Mouse (Mus musculus) bone marrow, adult 2 months (tissue): ENCODE measurements around the gene Hoxb1. TPM values are rescaled to one million over a fixed set of nuclear protein-coding genes. Genes with fewer than 3 reads are reported as not detected.

Experiments used
- H3K27ac ChIP-seq: fragments of 200-500 bp; 2 replicates; pipeline ENCODE4 v1.5.1; 2012; ENCODE audit warnings: low read depth, mild to moderate bottlenecking, control low read depth, inconsistent platforms, low read length; ENCODE audit not compliant: control insufficient read depth, poor library complexity, insufficient read depth
- H3K4me1 ChIP-seq: fragments of 200-500 bp; 2 replicates; pipeline ENCODE4 v1.6.1; 2011; ENCODE audit warnings: low read length; ENCODE audit not compliant: control insufficient read depth, insufficient read depth
- H3K4me3 ChIP-seq: fragments of 200-500 bp; replicated peaks from 2 replicates; pipeline ENCODE3; 2011; ENCODE audit warnings: mild to moderate bottlenecking, low read depth, low read length, control low read depth; ENCODE audit not compliant: control insufficient read depth
- CTCF ChIP-seq: fragments of 200-500 bp; IDR thresholded peaks from 2 replicates; pipeline ENCODE4 v1.5.1; 2011; ENCODE audit warnings: low read length, control low read depth; ENCODE audit not compliant: control insufficient read depth, insufficient read depth
- POLR2A ChIP-seq: fragments of 200-500 bp; IDR thresholded peaks from 2 replicates; pipeline ENCODE4 v1.6.1; 2011; ENCODE audit warnings: low read depth, mild to moderate bottlenecking, control low read depth, low read length, borderline replicate concordance; ENCODE audit not compliant: control insufficient read depth
- WGBS: fragments of 180-500 bp; shearing (Covaris S2); methylation state at CpG from one replicate; pipeline ENCODE4 v1.1.7; 2018; 5-methylcytosine and 5-hydroxymethylcytosine counted together
- polyA plus RNA-seq: library from polyadenylated mRNA; stranded (reverse); fragments of >200 nt; gene quantifications from 2 replicates; pipeline ENCODE4 v1.2.4, GENCODE M21; 2011; ENCODE audit warnings: low replicate concordance; ENCODE audit not compliant: missing spikeins, insufficient read depth, insufficient read length

The Hoxb1 gene
- polyA plus RNA-seq, 1 experiment, result not detected

DNA sequence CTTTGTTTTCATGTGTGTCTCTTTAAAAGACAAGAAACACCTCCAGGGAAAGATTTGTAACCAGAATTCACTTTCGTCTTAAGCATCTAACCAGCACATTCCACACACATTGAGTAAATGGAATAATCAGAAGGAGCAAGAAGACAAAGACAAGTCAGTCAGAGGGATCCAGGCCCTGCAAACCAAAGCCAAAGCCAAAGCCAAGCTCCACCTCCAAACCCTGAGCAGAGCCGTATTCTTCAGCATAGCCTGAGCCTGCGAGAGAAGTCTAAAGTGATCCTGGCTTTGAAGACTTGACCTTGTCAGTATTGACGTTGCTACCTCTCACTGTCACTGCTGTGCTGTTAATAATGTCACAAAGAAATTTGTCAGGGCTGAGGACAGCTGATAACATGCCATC lies 40.0 kb downstream of the Hoxb1 start:
- no peak for TF ChIP-seq POLR2A
- TF ChIP-seq CTCF, result no peak
- WGBS, result 77% methylated on average over 4 of the region's 4 CpGs
- H3K4me1 ChIP-seq, result no peaks in the 10 kb centered on the region
- H3K4me3 ChIP-seq, result no peak overlapping the region
- no peak overlapping the region for H3K27ac ChIP-seq

DNA sequence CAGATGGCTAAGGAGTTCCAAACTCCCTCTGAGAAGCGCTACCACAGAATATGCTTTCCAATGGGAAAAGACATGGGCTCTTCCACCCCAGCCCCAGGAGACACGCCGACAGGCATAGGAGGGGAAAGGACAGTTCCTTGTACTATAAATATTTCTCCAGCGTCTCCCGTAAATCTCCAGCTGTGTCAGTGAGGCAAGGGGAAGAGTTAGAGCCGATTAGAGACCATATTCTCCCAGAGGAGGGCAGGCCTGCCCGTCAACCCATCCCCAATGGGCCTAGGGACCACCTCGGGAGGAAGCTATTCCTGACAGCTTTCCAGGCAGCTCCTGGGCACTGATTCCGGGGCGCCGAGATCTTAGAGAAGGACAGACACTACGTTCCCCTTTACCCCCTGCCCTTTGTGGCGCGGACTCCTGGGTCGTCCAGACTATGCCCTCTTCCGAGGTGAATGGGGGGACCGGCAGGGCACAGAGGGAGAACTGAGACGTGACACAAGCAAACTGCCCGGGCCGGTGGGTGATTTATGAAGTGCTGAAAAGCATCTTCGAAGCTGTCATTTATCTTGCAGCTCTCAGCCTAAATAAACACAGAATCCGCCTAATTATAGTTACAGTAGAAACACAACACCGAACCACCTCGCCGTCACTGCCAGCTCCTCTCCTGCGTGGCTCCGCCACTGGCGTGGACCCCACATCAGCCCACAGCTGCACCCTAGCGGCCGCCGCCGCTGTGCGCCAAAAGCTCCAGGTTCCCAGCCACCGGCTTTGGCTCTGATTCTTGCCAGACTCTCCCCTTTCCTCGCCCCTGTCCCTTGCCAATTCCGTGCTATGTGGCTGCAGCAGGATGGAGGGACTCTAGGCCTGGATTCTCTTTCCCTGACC lies 41.9 kb downstream of the Hoxb1 start:
- Histone ChIP-seq H3K4me1 (no peaks in the 10 kb centered on the region), H3K4me3 (no peak overlapping the region), H3K27ac (no peak overlapping the region)
- WGBS, result 16% methylated on average over 36 of the region's 36 CpGs
- TF ChIP-seq POLR2A (no peak), CTCF (peak; percentile 62)

DNA sequence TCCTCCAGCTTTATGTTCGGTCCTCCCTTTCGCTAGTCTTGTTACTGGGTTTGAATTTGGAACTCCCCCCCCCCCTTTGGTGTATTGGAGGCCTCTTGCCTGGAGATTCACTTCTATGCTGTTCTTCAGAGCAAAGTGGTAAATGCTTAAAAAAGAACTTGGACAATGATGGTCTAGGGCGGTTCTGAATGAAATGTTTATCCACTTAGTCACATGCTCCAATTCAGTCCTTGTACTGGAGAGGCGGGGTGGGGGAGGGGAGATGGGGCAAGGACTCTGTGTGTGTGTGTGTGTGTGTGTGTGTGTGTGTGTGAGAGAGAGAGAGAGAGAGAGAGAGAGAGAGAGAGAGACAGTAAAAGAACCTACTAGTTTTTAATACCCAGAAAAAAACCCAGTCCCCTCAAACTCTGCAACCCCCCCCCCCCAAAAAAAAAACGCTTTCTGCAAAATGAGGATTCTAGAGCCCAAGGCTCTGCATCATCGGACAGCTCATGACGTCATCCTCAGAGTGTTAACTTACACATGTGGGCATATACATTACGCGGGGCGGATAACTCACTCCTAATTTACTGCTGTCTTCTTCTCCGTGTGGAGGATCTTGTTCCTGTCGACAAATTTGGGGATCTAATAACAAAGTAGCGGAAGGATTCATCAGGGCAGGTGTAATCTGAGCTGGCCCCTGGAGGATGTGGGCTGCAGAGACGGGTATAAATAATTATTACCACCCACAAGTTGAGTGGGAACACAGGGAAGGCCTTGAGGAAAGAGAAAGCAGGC lies 42.9 kb downstream of the Hoxb1 start:
- H3K4me1 ChIP-seq, result no peaks in the 10 kb centered on the region
- no peak overlapping the region for H3K4me3 ChIP-seq
- WGBS, result 70% methylated on average over 14 of the region's 14 CpGs
- no peak for TF ChIP-seq POLR2A
- no peak overlapping the region for H3K27ac ChIP-seq

DNA sequence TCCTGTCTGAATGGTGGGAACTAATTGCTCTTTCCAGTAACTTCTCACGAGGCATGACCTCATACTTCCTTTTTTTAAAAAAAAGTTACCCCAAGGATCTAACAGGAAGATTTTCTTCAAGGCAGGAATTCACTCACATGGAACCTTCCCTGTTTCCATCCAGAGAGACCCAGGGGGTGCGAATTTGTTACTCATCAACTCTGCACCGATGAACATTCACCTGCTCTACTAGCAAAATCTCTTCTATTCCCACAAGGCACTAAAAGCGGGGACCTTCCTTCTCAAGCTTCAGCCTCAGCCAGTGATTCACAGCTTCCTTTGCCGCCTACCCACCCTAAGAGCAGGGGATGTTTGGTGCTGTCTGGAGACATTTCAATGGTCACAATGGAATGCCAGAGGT lies 45.5 kb downstream of the Hoxb1 start:
- WGBS, result 59% methylated on average over 5 of the region's 5 CpGs
- no peak overlapping the region for H3K4me3 ChIP-seq
- H3K27ac ChIP-seq, result no peak overlapping the region
- no peaks in the 10 kb centered on the region for H3K4me1 ChIP-seq
- TF ChIP-seq POLR2A (no peak), CTCF (no peak)

DNA sequence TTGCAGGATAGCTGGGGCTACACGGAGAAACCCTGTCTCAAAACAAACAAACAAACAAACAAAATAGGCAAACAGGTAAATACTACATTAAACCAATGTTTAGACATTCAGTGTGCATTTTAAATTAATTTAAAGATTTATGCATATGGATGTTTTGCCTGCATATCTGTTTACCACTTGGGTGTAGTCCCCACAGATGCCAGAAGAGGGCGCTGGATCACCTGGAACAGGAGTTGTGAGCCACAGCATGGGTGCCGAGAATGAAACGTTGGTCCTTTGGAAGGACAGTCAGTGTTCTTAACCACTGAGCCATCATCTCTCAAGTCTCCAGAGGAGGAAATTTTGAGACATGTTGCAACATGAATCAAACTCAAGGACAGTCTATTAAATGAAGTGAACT lies 46.4 kb downstream of the Hoxb1 start:
- Histone ChIP-seq H3K4me3 (no peak overlapping the region), H3K27ac (no peak overlapping the region), H3K4me1 (no peaks in the 10 kb centered on the region)
- peak; percentile 38; the same call in 1 of the 2 replicates for TF ChIP-seq CTCF
- TF ChIP-seq POLR2A, result no peak
- 74% methylated on average over 4 of the region's 4 CpGs for WGBS

DNA sequence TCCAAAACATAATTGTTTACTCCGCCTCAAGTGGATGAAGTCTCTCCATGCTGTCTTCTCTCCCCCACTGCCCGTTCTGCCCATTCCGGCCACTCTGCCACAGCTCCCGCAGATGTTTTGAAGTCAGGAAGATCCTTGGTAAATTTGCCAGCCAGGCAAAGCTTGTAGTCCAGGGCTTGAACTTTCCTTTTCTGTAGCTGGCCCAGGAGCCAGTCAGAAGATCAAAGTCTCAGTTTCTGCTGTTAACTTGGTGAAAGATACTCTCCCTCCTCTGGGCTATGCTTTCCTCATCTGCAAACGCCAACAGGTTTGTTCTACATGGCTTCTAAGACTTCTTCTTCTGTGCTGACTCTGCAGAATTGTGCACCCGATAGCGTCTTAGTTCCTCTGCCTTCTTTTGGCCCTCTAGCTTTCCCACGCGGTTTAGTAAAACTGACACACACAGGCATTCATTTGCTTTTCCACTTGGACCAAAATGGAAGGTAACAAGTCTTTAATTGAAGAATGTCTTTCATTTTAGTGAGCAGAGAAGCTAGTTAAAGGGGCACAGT lies 47.5 kb downstream of the Hoxb1 start:
- TF ChIP-seq CTCF (no peak), POLR2A (no peak)
- H3K4me3 ChIP-seq, result no peak overlapping the region
- H3K4me1 ChIP-seq, result no peaks in the 10 kb centered on the region
- H3K27ac ChIP-seq, result no peak overlapping the region
- 38% methylated on average over 9 of the region's 9 CpGs for WGBS

DNA sequence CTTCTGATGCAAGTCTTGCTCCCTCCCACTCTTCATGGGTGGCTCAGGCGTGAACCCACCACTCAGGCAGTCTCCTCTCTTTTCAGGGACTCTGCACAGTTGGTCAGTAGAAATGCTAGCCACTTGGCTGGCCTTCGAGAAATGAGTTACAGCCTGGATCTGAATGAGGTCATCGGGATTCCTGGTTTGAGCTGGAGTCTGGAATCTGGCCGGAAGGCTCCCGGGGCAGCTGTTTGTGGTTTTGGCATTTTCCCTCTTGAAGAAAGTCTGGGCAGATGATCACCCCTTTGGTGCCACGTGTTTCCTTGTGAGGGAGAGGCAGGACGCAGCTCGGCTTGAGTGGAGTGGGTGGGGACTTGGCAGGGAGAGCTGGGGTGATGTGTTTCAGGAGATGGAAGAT lies 48.0 kb downstream of the Hoxb1 start:
- WGBS, result 12% methylated on average over 8 of the region's 8 CpGs
- no peaks in the 10 kb centered on the region for H3K4me1 ChIP-seq
- no peak for TF ChIP-seq CTCF
- TF ChIP-seq POLR2A, result no peak
- no peak overlapping the region for H3K4me3 ChIP-seq
- H3K27ac ChIP-seq, result no peak overlapping the region

DNA sequence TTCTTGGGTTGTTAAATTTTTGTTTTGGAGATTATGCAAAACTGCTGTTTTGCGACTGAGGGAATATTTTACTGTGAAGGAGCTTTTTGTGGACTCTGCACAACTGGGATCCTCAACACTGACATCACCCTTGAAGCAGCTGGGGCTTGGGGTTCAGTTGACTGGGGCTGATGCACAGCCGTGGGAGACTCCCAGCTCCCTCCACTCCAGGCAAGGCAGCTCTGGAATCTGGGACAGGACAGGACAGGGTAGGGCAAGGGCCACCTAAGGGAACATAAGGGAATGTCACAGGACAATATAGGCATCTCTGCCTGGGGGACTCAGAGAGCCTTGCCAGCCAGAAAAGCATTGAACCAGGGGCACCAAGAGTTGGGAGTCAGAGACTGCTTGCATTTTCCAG lies 48.5 kb downstream of the Hoxb1 start:
- no peak overlapping the region for H3K4me3 ChIP-seq
- WGBS, result 60% methylated on average over 2 of the region's 2 CpGs
- H3K27ac ChIP-seq, result no peak overlapping the region
- TF ChIP-seq POLR2A, result no peak
- no peak for TF ChIP-seq CTCF
- no peaks in the 10 kb centered on the region for H3K4me1 ChIP-seq

Other genes starting within 250 kb of the Hoxb1 start
- gene Ttll6, start 232.0 kb upstream of the Hoxb1 start, polyA plus RNA-seq, result not detected in 2 replicates
- gene Hoxb13, start 171.4 kb upstream of the Hoxb1 start, polyA plus RNA-seq, result not detected in 2 replicates
- 0.77 TPM in 1 of 2 replicates, not detected in the other for gene Hoxb9, start 94.3 kb upstream of the Hoxb1 start, polyA plus RNA-seq
- 0.75 TPM in 1 of 2 replicates, not detected in the other for gene Hoxb8, start 83.8 kb upstream of the Hoxb1 start, polyA plus RNA-seq
- gene Hoxb7, start 79.1 kb upstream of the Hoxb1 start, polyA plus RNA-seq, result 2.5 TPM in 1 of 2 replicates, not detected in the other
- gene Hoxb6, start 73.3 kb upstream of the Hoxb1 start, polyA plus RNA-seq, result 1.8 and 4.4 TPM in 2 replicates
- gene Hoxb5, start 62.4 kb upstream of the Hoxb1 start, polyA plus RNA-seq, result 0.52 and 1.3 TPM in 2 replicates
- 3.3 and 7.6 TPM in 2 replicates for gene Hoxb4, start 47.5 kb upstream of the Hoxb1 start, polyA plus RNA-seq
- gene Hoxb3, start 42.4 kb upstream of the Hoxb1 start, polyA plus RNA-seq, result 1.0 TPM in 2 replicates
- 0.72 and 3.0 TPM in 2 replicates for gene Hoxb2, start 15.2 kb upstream of the Hoxb1 start, polyA plus RNA-seq
- 4.9 and 5.0 TPM in 2 replicates for gene Skap1, start 98.8 kb downstream of the Hoxb1 start, polyA plus RNA-seq